Mouse (Mus musculus): Measurements from ENCODE around the gene Nrcam. TPM values are rescaled to one million over a fixed set of nuclear protein-coding genes. Genes with fewer than 3 reads are reported as not detected.

The Nrcam gene
- polyA plus RNA-seq, 1 experiment from 2014 or later: 1.1 TPM

GRCm38 (mm10) chr12:44329316-44330215 lies 881 bp downstream of the Nrcam start:
- Histone ChIP-seq H3K36me3 (ENCODE audit: control insufficient read depth, insufficient read depth) (no peaks in the 10 kb centered on the region), H3K4me1 (replicated peaks; ENCODE audit: control insufficient read depth, insufficient read depth, low read length) (no peaks in the 10 kb centered on the region), H3K9ac (ENCODE audit: low read depth, low read length) (no peak overlapping the region), H3K27me3 (replicated peaks; ENCODE audit: control insufficient read depth, insufficient read depth, low read length) (peaks cover 30% of the 10 kb centered on the region), H3K27ac (ENCODE audit: low read depth, low read length) (no peak overlapping the region), H3K4me3 (ENCODE audit: low read depth, low read length) (peak overlapping the region; percentile 55), H3K9me3 (ENCODE audit: control insufficient read depth) (no peaks in the 10 kb centered on the region), H3K4me2 (replicated peaks; ENCODE audit: low read depth) (peak overlapping the region; percentile 93)
- 1% methylated on average over 61 of the region's 61 CpGs for WGBS
- no peak for TF ChIP-seq CTCF (IDR thresholded peaks at IDR 0.05; ENCODE audit: low read depth)
- ATAC-seq: peak; percentile 32; the same call in 1 of the 2 replicates

GRCm38 (mm10) chr12:44330216-44330719 lies 1.6 kb downstream of the Nrcam start:
- ATAC-seq: no peak
- no peaks in the 10 kb centered on the region for H3K9me3 ChIP-seq (ENCODE audit: control insufficient read depth)
- H3K9ac ChIP-seq (ENCODE audit: low read depth, low read length): no peak overlapping the region
- WGBS: 12% methylated on average over 9 of the region's 9 CpGs
- H3K27me3 ChIP-seq (replicated peaks; ENCODE audit: control insufficient read depth, insufficient read depth, low read length): peaks cover 30% of the 10 kb centered on the region
- H3K27ac ChIP-seq (ENCODE audit: low read depth, low read length): no peak overlapping the region
- peak overlapping the region; percentile 55 for H3K4me3 ChIP-seq (ENCODE audit: low read depth, low read length)
- H3K4me2 ChIP-seq (replicated peaks; ENCODE audit: low read depth): peak overlapping the region; percentile 93
- TF ChIP-seq CTCF (IDR thresholded peaks at IDR 0.05; ENCODE audit: low read depth): 0 out of 2 replicates have a peak, but pooled peaks have one; percentile 11
- H3K36me3 ChIP-seq (ENCODE audit: control insufficient read depth, insufficient read depth): no peaks in the 10 kb centered on the region
- no peaks in the 10 kb centered on the region for H3K4me1 ChIP-seq (replicated peaks; ENCODE audit: control insufficient read depth, insufficient read depth, low read length)

- WGBS: 71% methylated on average over 2 of the region's 2 CpGs
- no peak overlapping the region for H3K4me2 ChIP-seq (replicated peaks; ENCODE audit: low read depth)
- H3K9me3 ChIP-seq (ENCODE audit: control insufficient read depth): no peaks in the 10 kb centered on the region
- H3K4me3 ChIP-seq (ENCODE audit: low read depth, low read length): no peak overlapping the region
- no peaks in the 10 kb centered on the region for H3K4me1 ChIP-seq (replicated peaks; ENCODE audit: control insufficient read depth, insufficient read depth, low read length)
- ATAC-seq: no peak
- no peaks in the 10 kb centered on the region for H3K36me3 ChIP-seq (ENCODE audit: control insufficient read depth, insufficient read depth)
- H3K27me3 ChIP-seq (replicated peaks; ENCODE audit: control insufficient read depth, insufficient read depth, low read length): 0 out of 2 replicates have a peak, but pooled peaks cover 2% of the 10 kb centered on the region
- H3K27ac ChIP-seq (ENCODE audit: low read depth, low read length): no peak overlapping the region
- H3K9ac ChIP-seq (ENCODE audit: low read depth, low read length): no peak overlapping the region
- TF ChIP-seq CTCF (IDR thresholded peaks at IDR 0.05; ENCODE audit: low read depth): no peak
Observed at GRCm38 (mm10) chr12:44337136-44337640, 8.5 kb downstream of the Nrcam start.

- TF ChIP-seq CTCF (IDR thresholded peaks at IDR 0.05; ENCODE audit: low read depth): no peak
- Histone ChIP-seq H3K36me3 (ENCODE audit: control insufficient read depth, insufficient read depth) (no peaks in the 10 kb centered on the region), H3K9me3 (ENCODE audit: control insufficient read depth) (no peaks in the 10 kb centered on the region), H3K27ac (ENCODE audit: low read depth, low read length) (no peak overlapping the region), H3K27me3 (replicated peaks; ENCODE audit: control insufficient read depth, insufficient read depth, low read length) (no peaks in the 10 kb centered on the region), H3K9ac (ENCODE audit: low read depth, low read length) (no peak overlapping the region), H3K4me3 (ENCODE audit: low read depth, low read length) (no peak overlapping the region), H3K4me2 (replicated peaks; ENCODE audit: low read depth) (no peak overlapping the region), H3K4me1 (replicated peaks; ENCODE audit: control insufficient read depth, insufficient read depth, low read length) (no peaks in the 10 kb centered on the region)
- no peak for ATAC-seq
- 67% methylated on average over 8 of the region's 8 CpGs for WGBS
Observed at GRCm38 (mm10) chr12:44338195-44338622, 9.5 kb downstream of the Nrcam start.

GRCm38 (mm10) chr12:44344075-44344474 lies 15.4 kb downstream of the Nrcam start:
- 69% methylated on average over 6 of the region's 6 CpGs for WGBS
- TF ChIP-seq CTCF (IDR thresholded peaks at IDR 0.05; ENCODE audit: low read depth): no peak

GRCm38 (mm10) chr12:44345251-44345650 lies 16.6 kb downstream of the Nrcam start:
- H3K4me3 ChIP-seq (ENCODE audit: low read depth, low read length): no peak overlapping the region
- no peaks in the 10 kb centered on the region for H3K4me1 ChIP-seq (replicated peaks; ENCODE audit: control insufficient read depth, insufficient read depth, low read length)
- ATAC-seq: no peak
- H3K4me2 ChIP-seq (replicated peaks; ENCODE audit: low read depth): no peak overlapping the region
- no peak for TF ChIP-seq CTCF (IDR thresholded peaks at IDR 0.05; ENCODE audit: low read depth)
- H3K27ac ChIP-seq (ENCODE audit: low read depth, low read length): no peak overlapping the region
- no peaks in the 10 kb centered on the region for H3K27me3 ChIP-seq (replicated peaks; ENCODE audit: control insufficient read depth, insufficient read depth, low read length)
- no peaks in the 10 kb centered on the region for H3K9me3 ChIP-seq (ENCODE audit: control insufficient read depth)
- 54% methylated on average over 5 of the region's 5 CpGs for WGBS
- no peak overlapping the region for H3K9ac ChIP-seq (ENCODE audit: low read depth, low read length)
- no peaks in the 10 kb centered on the region for H3K36me3 ChIP-seq (ENCODE audit: control insufficient read depth, insufficient read depth)

More at GRCm38 (mm10) chr12:44344075-44344474, 15.4 kb downstream of the Nrcam start:
- no peak overlapping the region for H3K9ac ChIP-seq (ENCODE audit: low read depth, low read length)
- H3K36me3 ChIP-seq (ENCODE audit: control insufficient read depth, insufficient read depth): no peaks in the 10 kb centered on the region
- H3K4me3 ChIP-seq (ENCODE audit: low read depth, low read length): no peak overlapping the region
- H3K27ac ChIP-seq (ENCODE audit: low read depth, low read length): no peak overlapping the region
- no peaks in the 10 kb centered on the region for H3K4me1 ChIP-seq (replicated peaks; ENCODE audit: control insufficient read depth, insufficient read depth, low read length)
- no peak for ATAC-seq
- no peaks in the 10 kb centered on the region for H3K9me3 ChIP-seq (ENCODE audit: control insufficient read depth)
- no peaks in the 10 kb centered on the region for H3K27me3 ChIP-seq (replicated peaks; ENCODE audit: control insufficient read depth, insufficient read depth, low read length)
- H3K4me2 ChIP-seq (replicated peaks; ENCODE audit: low read depth): no peak overlapping the region
